Mouse (Mus musculus): ENCODE results near the gene Rhox8.
"Not testable (repeated sequence)": the region's sequence is repeated elsewhere in the genome, so short reads cannot be mapped to it uniquely, and the experiment has no call there.

The Rhox8 gene

DNA sequence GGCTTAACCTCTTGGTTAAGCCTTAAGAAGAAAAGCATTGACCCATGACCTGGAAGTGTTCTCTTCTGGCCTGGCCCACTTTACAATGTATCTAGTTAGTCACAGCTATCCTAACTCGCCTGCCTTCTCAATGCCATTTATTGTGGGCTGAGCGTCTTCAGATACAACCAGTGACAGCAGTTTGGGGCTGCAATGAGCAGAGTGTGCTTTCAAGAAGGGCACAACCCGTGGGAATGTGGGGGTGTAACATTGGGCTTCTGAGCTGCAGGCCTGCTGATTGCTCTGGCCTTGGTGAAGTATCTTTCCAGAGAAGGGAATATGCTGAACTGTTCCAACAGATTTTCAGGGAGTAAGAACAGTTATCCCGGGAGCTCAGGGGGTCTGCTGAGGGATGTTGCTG, at the start of gene Rhox8:
Rhox8 (minus strand) TSS at position 101 of the 400 bp plus-strand sequence.
- DNase-seq (ENCODE audit: low read depth), result no peak

DNA sequence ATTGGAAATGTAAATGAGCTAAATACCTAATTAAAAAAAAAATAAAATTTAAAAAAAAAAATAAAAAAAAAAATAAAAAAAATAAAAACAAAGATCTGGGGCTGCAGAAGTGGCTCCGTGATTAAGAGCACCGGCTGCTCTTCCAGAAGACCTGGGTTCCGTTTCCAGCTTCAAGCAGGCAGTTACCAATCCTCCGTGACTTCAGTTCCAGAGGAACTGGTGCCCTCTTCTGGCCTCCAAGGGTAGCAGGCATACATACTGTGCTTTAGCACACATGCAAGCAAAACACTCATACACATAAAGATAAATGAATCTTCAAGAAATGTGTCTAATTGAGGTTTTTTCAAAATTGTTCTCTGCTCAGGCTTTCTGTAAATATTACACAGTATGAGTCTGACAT, 37.6 kb upstream of the Rhox8 start:
- no peak for DNase-seq (ENCODE audit: low read depth)

DNA sequence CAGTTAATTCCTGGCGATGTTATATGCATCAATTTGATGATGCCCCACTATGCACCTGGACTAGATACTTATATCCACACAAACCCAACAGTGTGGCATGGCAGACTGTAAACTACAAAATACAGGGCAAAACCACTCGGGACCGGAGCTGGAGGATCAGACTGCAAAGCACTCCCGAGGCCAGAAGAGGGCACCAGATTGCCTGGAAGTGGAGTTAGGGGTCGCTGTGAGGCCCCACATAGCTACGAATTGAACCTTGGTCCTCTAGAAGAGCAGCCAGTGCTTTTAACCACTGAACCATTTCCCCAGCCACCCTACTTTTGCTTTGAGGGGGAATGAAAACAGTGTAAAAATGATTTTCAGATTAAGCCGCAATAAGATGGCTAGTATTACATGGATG, 29.8 kb upstream of the Rhox8 start:
- no peak for DNase-seq (ENCODE audit: low read depth)

DNA sequence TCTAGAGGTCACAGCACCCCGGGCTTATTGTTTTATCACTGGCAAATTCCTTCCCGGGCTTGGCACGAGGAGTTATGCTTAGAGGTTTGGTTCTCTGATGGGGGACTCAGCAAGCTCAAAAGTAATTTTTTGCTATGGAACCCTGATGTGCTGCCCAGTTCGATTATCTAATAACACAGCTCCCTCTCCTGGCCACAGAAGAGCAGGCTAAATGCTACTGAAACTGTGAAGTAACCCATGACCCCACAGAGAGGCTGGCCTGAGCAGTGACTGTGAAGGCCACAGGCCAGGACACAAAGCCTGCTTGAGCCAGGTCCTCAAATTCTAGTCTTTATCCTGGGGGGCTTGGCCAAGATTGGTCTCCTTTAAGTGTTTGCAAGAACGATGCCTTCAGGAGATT, 25.0 kb upstream of the Rhox8 start:
- DNase-seq (ENCODE audit: low read depth), result no peak

DNA sequence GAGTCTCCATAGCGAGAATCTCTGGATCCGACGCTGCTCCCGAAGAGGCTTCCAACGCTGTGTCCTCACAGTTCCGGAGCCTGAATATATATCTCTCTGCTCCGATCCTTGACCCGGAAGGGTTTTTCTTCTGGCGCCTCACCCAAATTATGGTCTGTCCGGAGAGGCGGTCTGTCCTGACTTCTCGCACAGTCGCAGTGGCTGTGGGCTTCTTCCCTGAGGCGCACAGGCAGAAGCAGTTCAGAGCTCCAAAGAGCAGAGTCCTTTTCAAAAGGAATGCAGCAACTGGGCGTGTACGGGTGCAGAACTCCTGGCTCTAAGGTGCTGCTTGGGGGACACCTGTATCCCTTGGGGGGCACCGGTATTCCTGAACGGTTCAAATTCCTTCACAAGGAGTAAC, 22.9 kb upstream of the Rhox8 start, which contains the start of gene Rhox9:
Rhox9 (minus strand) TSS at position 101 of the 400 bp plus-strand sequence.
- not testable (repeated sequence) for DNase-seq (ENCODE audit: low read depth)

DNA sequence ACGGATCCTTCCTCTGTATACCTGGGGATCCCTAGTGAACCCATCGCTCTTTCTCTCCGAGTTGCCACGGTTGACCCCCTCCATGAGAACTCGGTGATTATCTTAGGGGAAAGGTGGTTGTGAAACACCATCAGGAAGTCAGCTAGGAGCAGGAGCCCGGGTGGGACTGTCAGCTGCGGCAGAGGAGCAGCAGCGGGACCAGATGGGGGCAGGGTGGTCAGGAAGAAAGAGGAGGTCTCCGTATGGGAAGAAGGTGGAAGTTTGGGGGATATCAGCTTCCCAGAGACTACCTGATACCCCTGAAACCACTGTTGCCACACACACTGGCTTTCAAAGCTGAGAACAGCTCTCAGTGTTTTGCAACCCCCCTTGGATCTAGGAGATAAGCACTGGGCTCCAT, 18.4 kb upstream of the Rhox8 start, which contains the start of gene Rhox7b:
Rhox7b (minus strand) TSS at position 101 of the 400 bp plus-strand sequence.
- not testable (repeated sequence) for DNase-seq (ENCODE audit: low read depth)

DNA sequence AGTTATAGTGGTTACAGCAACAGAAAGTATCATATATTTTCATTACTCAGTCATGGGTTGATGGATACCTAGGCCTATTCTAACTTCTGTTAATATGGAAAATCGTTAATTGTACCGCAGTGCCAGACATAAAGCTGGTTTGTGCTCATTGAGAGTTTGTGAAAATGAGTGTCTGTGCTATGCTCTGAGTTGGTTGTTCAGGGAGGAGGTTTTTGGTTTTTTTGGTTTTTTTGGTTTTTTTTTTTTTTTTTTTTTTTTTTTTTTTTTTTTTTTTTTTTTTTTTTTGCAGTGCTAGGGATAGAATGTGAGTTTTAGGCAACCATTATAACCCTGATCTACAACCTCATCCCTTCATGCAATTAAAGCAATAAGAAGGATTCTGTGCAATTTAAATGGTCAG, 7.1 kb downstream of the Rhox8 start:
- no peak for DNase-seq (ENCODE audit: low read depth)

DNA sequence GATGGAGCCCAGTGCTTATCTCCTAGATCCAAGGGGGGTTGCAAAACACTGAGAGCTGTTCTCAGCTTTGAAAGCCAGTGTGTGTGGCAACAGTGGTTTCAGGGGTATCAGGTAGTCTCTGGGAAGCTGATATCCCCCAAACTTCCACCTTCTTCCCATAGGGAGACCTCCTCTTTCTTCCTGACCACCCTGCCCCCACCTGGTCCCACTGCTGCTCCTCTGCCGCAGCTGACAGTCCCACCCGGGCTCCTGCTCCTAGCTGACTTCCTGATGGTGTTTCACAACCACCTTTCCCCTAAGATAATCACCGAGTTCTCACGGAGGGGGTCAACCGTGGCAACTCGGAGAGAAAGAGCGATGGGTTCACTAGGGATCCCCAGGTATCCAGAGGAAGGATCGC, 47.4 kb downstream of the Rhox8 start, which contains the start of gene Rhox7a:
Rhox7a (plus strand) TSS at position 301 of the 400 bp plus-strand sequence.
- DNase-seq (ENCODE audit: low read depth), result not testable (repeated sequence)

DNA sequence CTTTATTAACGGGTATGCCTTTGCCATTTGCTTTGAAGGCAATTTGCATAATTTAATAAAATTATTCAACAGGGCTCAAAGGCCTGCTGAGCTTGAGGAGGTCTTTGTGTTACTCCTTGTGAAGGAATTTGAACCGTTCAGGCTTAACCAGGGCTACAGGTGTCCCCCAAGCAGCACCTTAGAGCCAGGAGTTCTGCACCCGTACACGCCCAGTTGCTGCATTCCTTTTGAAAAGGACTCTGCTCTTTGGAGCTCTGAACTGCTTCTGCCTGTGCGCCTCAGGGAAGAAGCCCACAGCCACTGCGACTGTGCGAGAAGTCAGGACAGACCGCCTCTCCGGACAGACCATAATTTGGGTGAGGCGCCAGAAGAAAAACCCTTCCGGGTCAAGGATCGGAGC, 52.1 kb downstream of the Rhox8 start, which contains the start of gene Rhox6:
Rhox6 (plus strand) TSS at position 301 of the 400 bp plus-strand sequence.
- not testable (repeated sequence) for DNase-seq (ENCODE audit: low read depth)

All from c-Kit-positive CD71-positive TER-119-negative erythroid progenitor cells, embryonic 14.5 days (primary cell).